Mouse (Mus musculus) adrenal gland, postnatal 10 days (tissue): Measurements from ENCODE around the gene Sult2a2. TPM values are rescaled to one million over a fixed set of nuclear protein-coding genes. Genes with fewer than 3 reads are reported as not detected.
"Not testable (repeated sequence)": the region's sequence is repeated elsewhere in the genome, so short reads cannot be mapped to it uniquely, and the experiment has no call there.

Experiments
- DNase-seq: peaks from one replicate; pipeline ENCODE4 v3.0.0; 2021; ENCODE audit warnings: mixed read lengths
- long read RNA-seq, 2 experiments: library from polyadenylated mRNA; stranded (forward); transcript quantifications; one replicate each; pipeline ENCODE4 v2.0.0; 2021
- total RNA-seq, 2 experiments: library from RNA; stranded (reverse); gene quantifications; 2 replicates each; pipeline ENCODE4 v1.2.3; 2021

Sult2a2 gene
- total RNA-seq: 10 to 100 TPM; 17.0 to 40.7 TPM
- long read RNA-seq, experiment 1, transcript Sult2a2-201 (4 exons, 741 nt): major isoform, 47 of 53 reads
- long read RNA-seq, experiment 1, partial matches to known transcripts: 0 of 53 reads
- long read RNA-seq, experiment 1, other reads (novel, unspliced or antisense): 6 of 53 reads
- long read RNA-seq, experiment 2, partial matches to known transcripts: 0 of 3 reads
- long read RNA-seq, experiment 2, other reads (novel, unspliced or antisense): 0 of 3 reads

DNA sequence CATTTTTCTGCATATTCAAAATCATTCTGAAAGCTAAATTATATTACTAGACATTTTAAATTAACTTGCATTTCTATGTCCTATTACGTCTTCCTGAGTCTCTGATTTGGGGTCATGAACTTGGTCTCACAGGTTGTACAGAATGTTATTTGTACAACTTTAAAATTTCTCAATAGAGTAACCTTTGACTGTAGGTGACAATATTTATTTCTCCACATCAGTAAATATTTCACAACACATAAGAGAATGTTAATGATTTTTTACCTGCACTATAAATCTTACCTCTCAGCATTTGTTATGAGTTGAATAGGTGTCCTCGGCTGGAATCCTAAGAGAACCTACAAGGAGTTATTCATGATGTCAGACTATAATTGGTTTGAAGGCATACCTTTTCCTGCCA lies at the start of gene Sult2a2:
Sult2a2 (plus strand) TSS at position 301 of the 400 bp plus-strand sequence.
- not testable (repeated sequence) for DNase-seq

DNA sequence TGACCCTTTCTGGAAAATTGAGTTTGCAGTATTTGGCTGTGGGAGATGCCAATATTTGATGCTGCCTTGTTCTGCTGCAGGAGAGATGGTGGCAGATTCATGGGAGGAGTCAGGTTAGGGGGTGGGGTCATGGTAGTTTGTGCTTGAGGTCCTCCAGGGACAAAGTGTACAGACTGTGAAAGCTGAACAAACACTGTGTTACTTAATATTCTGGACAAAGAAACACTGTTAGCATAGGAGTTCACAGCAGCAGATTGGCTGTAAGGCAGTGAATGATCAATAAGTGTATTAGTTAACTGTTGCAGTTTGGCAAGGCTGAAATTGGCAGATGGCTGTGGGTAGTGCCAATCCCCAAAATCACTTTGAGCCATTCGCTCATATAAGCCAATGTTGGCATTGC lies 80.6 kb downstream of the Sult2a2 start:
- peak; percentile 1 for DNase-seq

Other genes with a start within 250 kb of the Sult2a2 start
- not detected for gene Bsph2, start 162.4 kb upstream of the Sult2a2 start, total RNA-seq
- gene Sult2a5, start 109.5 kb upstream of the Sult2a2 start, total RNA-seq: 10 to 100 TPM in 1 of 2 experiments, 1 to 10 TPM in 1; 9.1 to 16.8 TPM
- gene Sult2a1, start 103.9 kb downstream of the Sult2a2 start, total RNA-seq: 100 to 1,000 TPM in 1 of 2 experiments, 10 to 100 TPM in 1; 51.6 to 124 TPM